11 mouse cellular contexts compared by ENCODE assay signal in the genomic region with DNA sequence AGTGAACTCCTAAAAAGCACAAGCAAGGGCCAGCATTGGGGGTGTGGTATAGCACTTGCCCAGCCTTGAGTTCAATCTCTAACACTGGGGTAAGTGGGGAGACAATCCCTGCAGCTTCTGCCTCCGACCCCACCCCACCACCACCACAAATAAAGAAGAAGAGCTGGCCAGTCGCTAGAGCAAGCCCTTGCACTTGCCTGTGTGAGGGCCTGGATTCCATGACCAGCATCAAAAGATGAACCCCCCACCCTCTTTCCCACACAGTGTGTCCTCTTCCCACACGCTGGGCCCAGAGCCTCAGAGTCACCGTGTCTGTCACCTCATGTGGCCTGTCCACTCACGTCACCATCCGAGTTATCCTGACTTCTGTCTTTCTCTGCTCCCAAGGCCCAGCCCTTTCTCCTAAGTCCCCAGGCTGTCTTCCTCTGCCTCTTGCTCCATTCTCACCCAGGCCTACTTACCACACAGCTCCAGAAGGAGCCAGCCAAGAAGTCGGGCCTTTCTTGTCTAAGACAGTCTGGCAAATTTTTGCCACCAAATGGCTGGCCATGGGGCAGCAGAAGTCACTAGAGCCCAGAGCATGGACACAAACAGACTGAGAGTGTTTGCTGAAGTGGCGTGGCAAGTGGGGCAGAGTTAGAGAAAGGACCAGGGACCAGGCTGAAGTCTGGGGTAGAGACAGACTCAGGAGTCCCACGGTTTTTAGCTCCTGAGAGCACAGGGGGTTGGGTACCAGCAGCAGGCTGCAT. TPM values are rescaled to one million over a fixed set of nuclear protein-coding genes. Genes with fewer than 3 reads are reported as not detected.
A peak's percentile ranks its signal among the peaks of the same experiment; 100 is the strongest.
DNase-seq lines count a peak whose midpoint lies in the region; ATAC-seq lines count a peak whose summit lies in the region.
"Had no signal": no experiment of that assay in that cellular context is flagged by ENCODE, and none has a peak within 500 bp of the region (broad histone marks: within the 10 kb centered on the region; RNA-seq: fewer than 3 reads in every experiment).

No protein-coding gene starts in this region.

- H3K9me3 ChIP-seq in heart, embryonic 12.5 days (replicated peaks), result peaks cover 13% of the 10 kb centered on the region
- H3K9me3 ChIP-seq in megakaryocyte, embryonic 14.5 days, result peaks cover 5% of the 10 kb centered on the region
- H3K9me3 ChIP-seq in hindbrain, embryonic 11.5 days (ENCODE audit: control insufficient read depth, low read length), result no peaks in the 10 kb centered on the region
- H3K9me3 ChIP-seq in neural tube, embryonic 15.5 days (replicated peaks), result no peaks in the 10 kb centered on the region

- no peak overlapping the region for H3K4me3 ChIP-seq in heart, embryonic 12.5 days
- peak overlapping the region; percentile 95 for H3K4me3 ChIP-seq in megakaryocyte, embryonic 14.5 days (replicated peaks)
- H3K4me3 ChIP-seq in hindbrain, embryonic 11.5 days (ENCODE audit: low read depth, low read length), result peak overlapping the region; percentile 32
- no peak overlapping the region for H3K4me3 ChIP-seq in neural tube, embryonic 15.5 days (replicated peaks)

- H3K36me3 ChIP-seq in heart, embryonic 12.5 days, result peaks cover 4% of the 10 kb centered on the region
- peaks cover 58% of the 10 kb centered on the region for H3K36me3 ChIP-seq in megakaryocyte, embryonic 14.5 days (replicated peaks; ENCODE audit: low read length)
- peaks cover 4% of the 10 kb centered on the region; the same call in 1 of the 2 replicates for H3K36me3 ChIP-seq in hindbrain, embryonic 11.5 days (ENCODE audit: control insufficient read depth, insufficient read depth, low read length)
- H3K36me3 ChIP-seq in neural tube, embryonic 15.5 days, result no peaks in the 10 kb centered on the region

- 57% methylated on average over 9 of the region's 9 CpGs for WGBS in heart, embryonic 12.5 days
- 26% methylated on average over 9 of the region's 9 CpGs for WGBS in hindbrain, embryonic 11.5 days
- WGBS in neural tube, embryonic 15.5 days, result 27% methylated on average over 9 of the region's 9 CpGs

- DNase-seq in heart, postnatal 14 days, result no peak
- no peak for DNase-seq in hindbrain, embryonic 11.5 days (ENCODE audit: low spot score)
- DNase-seq in left cerebral cortex, postnatal 4 days, result no peak
- DNase-seq in spleen, postnatal 14 days (ENCODE audit: low spot score in 2 of 2), result no peak
- DNase-seq: cerebellum, adult 9-11 months had no signal

- no peak for ATAC-seq in heart, embryonic 12.5 days (ENCODE audit: insufficient number of reproducible peaks, low FRiP score)
- ATAC-seq in megakaryocyte, adult 5-6 weeks (ENCODE audit: poor library complexity, severe bottlenecking), result no peak
- ATAC-seq in hindbrain, embryonic 11.5 days (ENCODE audit: low FRiP score), result peak; percentile 3; the same call in 1 of the 2 replicates
- no peak for ATAC-seq in neural tube, embryonic 15.5 days (ENCODE audit: low FRiP score)

- no peak overlapping the region for H3K9ac ChIP-seq in heart, embryonic 12.5 days
- H3K9ac ChIP-seq in hindbrain, embryonic 11.5 days (ENCODE audit: low read depth, low read length), result peak overlapping the region; percentile 65
- H3K9ac ChIP-seq in neural tube, embryonic 15.5 days (replicated peaks), result no peak overlapping the region

- H3K27me3 ChIP-seq in heart, embryonic 12.5 days (replicated peaks), result peaks cover 15% of the 10 kb centered on the region
- H3K27me3 ChIP-seq in megakaryocyte, embryonic 14.5 days (replicated peaks), result no peaks in the 10 kb centered on the region
- H3K27me3 ChIP-seq in hindbrain, embryonic 11.5 days (ENCODE audit: control insufficient read depth, insufficient read depth, low read length), result no peaks in the 10 kb centered on the region
- 0 out of 2 replicates have a peak, but pooled peaks cover 3% of the 10 kb centered on the region for H3K27me3 ChIP-seq in neural tube, embryonic 15.5 days (replicated peaks)

- intact Hi-C loops in heart, postnatal 14 days (cut with DNase I), result no loop called here
- intact Hi-C loops in left cerebral cortex, postnatal 4 days (cut with DNase I), result no loop called here

- H3K4me1 ChIP-seq in heart, embryonic 12.5 days (replicated peaks), result peaks cover 17% of the 10 kb centered on the region
- H3K4me1 ChIP-seq in megakaryocyte, embryonic 14.5 days, result peaks cover 49% of the 10 kb centered on the region
- peaks cover 22% of the 10 kb centered on the region for H3K4me1 ChIP-seq in hindbrain, embryonic 11.5 days (replicated peaks; ENCODE audit: control insufficient read depth, insufficient read depth, low read length)
- H3K4me1 ChIP-seq in neural tube, embryonic 15.5 days, result peaks cover 39% of the 10 kb centered on the region

- 0 out of 2 replicates have a peak overlapping the region, but pooled peaks have one; percentile 59 for H3K4me2 ChIP-seq in heart, embryonic 12.5 days
- peak overlapping the region; percentile 54 for H3K4me2 ChIP-seq in hindbrain, embryonic 11.5 days (replicated peaks; ENCODE audit: low read depth, low read length)
- peak overlapping the region; percentile 43; the same call in 1 of the 2 replicates for H3K4me2 ChIP-seq in neural tube, embryonic 15.5 days

- no peak overlapping the region for H3K27ac ChIP-seq in heart, embryonic 12.5 days (ENCODE audit: poor library complexity, severe bottlenecking)
- peak overlapping the region; percentile 98 for H3K27ac ChIP-seq in hindbrain, embryonic 11.5 days (ENCODE audit: low read depth, low read length)
- peak overlapping the region; percentile 30; the same call in 1 of the 2 replicates for H3K27ac ChIP-seq in neural tube, embryonic 15.5 days (replicated peaks)

RNA-seq across cellular contexts. Expression of gene Mfng, which starts 2.9 kb away (rescaled TPM):
- 7.3 and 7.9 TPM in 2 replicates for polyA plus RNA-seq in heart, embryonic 12.5 days (2016; fragmentation: Nextera tagmentation; extraction: Ambion mirVana)
- 10 to 100 TPM; 14.0 to 14.6 TPM for total RNA-seq in heart, postnatal 14 days (2021)
- polyA plus RNA-seq in megakaryocyte, embryonic 14.5 days (2012; ENCODE audit: insufficient read depth, low replicate concordance), result 36.6 and 48.4 TPM in 2 replicates
- total RNA-seq in megakaryocyte, adult 5-6 weeks (2015), result 8.8 and 9.8 TPM in 2 replicates
- total RNA-seq in megakaryocyte, adult 5-6 weeks (2017), result 5.7 and 5.8 TPM in 2 replicates
- 34.6 and 34.7 TPM in 2 replicates for polyA plus RNA-seq in hindbrain, embryonic 11.5 days (2014; fragmentation: Nextera tagmentation; extraction: Ambion mirVana)
- 14.5 and 22.6 TPM in 2 replicates for polyA plus RNA-seq in neural tube, embryonic 15.5 days (2015; fragmentation: Nextera tagmentation; extraction: Ambion mirVana)
- total RNA-seq in left cerebral cortex, postnatal 4 days (2021), result 1 to 10 TPM; 7.3 to 7.7 TPM

RNA-seq across cellular contexts. Expression of gene Card10, which starts 32.4 kb away (rescaled TPM):
- polyA plus RNA-seq in heart, embryonic 12.5 days (2016; fragmentation: Nextera tagmentation; extraction: Ambion mirVana), result 6.1 and 7.5 TPM in 2 replicates
- total RNA-seq in heart, postnatal 14 days (2021), result 10 to 100 TPM; 20.3 to 20.6 TPM
- 1.5 and 2.1 TPM in 2 replicates for polyA plus RNA-seq in megakaryocyte, embryonic 14.5 days (2012; ENCODE audit: insufficient read depth, low replicate concordance)
- 2.3 and 2.7 TPM in 2 replicates for total RNA-seq in megakaryocyte, adult 5-6 weeks (2015)
- 0.92 and 1.1 TPM in 2 replicates for total RNA-seq in megakaryocyte, adult 5-6 weeks (2017)
- 1.8 and 2.4 TPM in 2 replicates for polyA plus RNA-seq in hindbrain, embryonic 11.5 days (2014; fragmentation: Nextera tagmentation; extraction: Ambion mirVana)
- polyA plus RNA-seq in neural tube, embryonic 15.5 days (2015; fragmentation: Nextera tagmentation; extraction: Ambion mirVana), result 1.9 and 3.7 TPM in 2 replicates
- total RNA-seq in left cerebral cortex, postnatal 4 days (2021), result 1 to 10 TPM; 5.2 to 5.4 TPM

RNA-seq across cellular contexts. Expression of gene Elfn2, which starts 51.8 kb away (rescaled TPM):
- not detected in 2 replicates for polyA plus RNA-seq in heart, embryonic 12.5 days (2016; fragmentation: Nextera tagmentation; extraction: Ambion mirVana)
- 1 to 10 TPM; 3.5 to 4.2 TPM for total RNA-seq in heart, postnatal 14 days (2021)
- polyA plus RNA-seq in megakaryocyte, embryonic 14.5 days (2012; ENCODE audit: insufficient read depth, low replicate concordance), result 0.26 and 0.28 TPM in 2 replicates
- 0.02 TPM in 1 of 2 replicates, not detected in the other for total RNA-seq in megakaryocyte, adult 5-6 weeks (2015)
- total RNA-seq in megakaryocyte, adult 5-6 weeks (2017), result not detected in 2 replicates
- polyA plus RNA-seq in hindbrain, embryonic 11.5 days (2014; fragmentation: Nextera tagmentation; extraction: Ambion mirVana), result 0.60 and 0.85 TPM in 2 replicates
- 9.8 and 10.6 TPM in 2 replicates for polyA plus RNA-seq in neural tube, embryonic 15.5 days (2015; fragmentation: Nextera tagmentation; extraction: Ambion mirVana)
- 10 to 100 TPM; 79.2 to 81.2 TPM for total RNA-seq in left cerebral cortex, postnatal 4 days (2021)
- total RNA-seq: neutrophil, adult 5-6 weeks had no signal
- polyA plus RNA-seq: limb, embryonic 11.5 days had no signal

Comparison
In these comparisons a context has a peak if more than half of its experiments do, and no peak if none do; other contexts are left out.
1. H3K4me3 ChIP-seq: peak in megakaryocyte, embryonic 14.5 days (single experiment) and hindbrain, embryonic 11.5 days (single experiment); none in heart, embryonic 12.5 days (single experiment) and neural tube, embryonic 15.5 days (single experiment).
2. Peak in every context shown above with its lines, with median percentiles within 50 percentile points of each other: H3K4me2 ChIP-seq.